Mouse (Mus musculus): ENCODE results near the gene Olfr455.
A peak's percentile ranks its signal among the peaks of the same experiment; 100 is the strongest.

Olfr455 gene

GRCm38 (mm10) chr6:42547461-42547860 lies at the start of gene Olfr455:
Gene Olfr455 (minus strand): TSS chr6:42547587.
- DNase-seq = peak; percentile 4

GRCm38 (mm10) chr6:42593138-42593882 lies 45.9 kb upstream of the Olfr455 start:
- DNase-seq = no peak

GRCm38 (mm10) chr6:42586569-42586968 lies 39.2 kb upstream of the Olfr455 start:
- no peak for DNase-seq

- peak; percentile 26 for DNase-seq
Measured at GRCm38 (mm10) chr6:42583488-42583872, 36.1 kb upstream of the Olfr455 start.

GRCm38 (mm10) chr6:42582741-42583487 lies 35.5 kb upstream of the Olfr455 start:
- no peak for DNase-seq

- DNase-seq = no peak
Measured at GRCm38 (mm10) chr6:42578678-42579077, 31.3 kb upstream of the Olfr455 start.

GRCm38 (mm10) chr6:42577433-42577832 lies 30.0 kb upstream of the Olfr455 start:
- no peak for DNase-seq

- no peak for DNase-seq
Measured at GRCm38 (mm10) chr6:42568205-42568604, 20.8 kb upstream of the Olfr455 start.

GRCm38 (mm10) chr6:42566076-42566598 lies 18.8 kb upstream of the Olfr455 start:
- DNase-seq = no peak

GRCm38 (mm10) chr6:42562280-42562679 lies 14.9 kb upstream of the Olfr455 start:
- no peak for DNase-seq

GRCm38 (mm10) chr6:42560885-42561284 lies 13.5 kb upstream of the Olfr455 start:
- no peak for DNase-seq

- DNase-seq = no peak
Measured at GRCm38 (mm10) chr6:42558641-42559040, 11.3 kb upstream of the Olfr455 start.

GRCm38 (mm10) chr6:42546180-42546579 lies 1.2 kb downstream of the Olfr455 start:
- DNase-seq = no peak

- peak; percentile 26 for DNase-seq
Measured at GRCm38 (mm10) chr6:42545451-42545885, 1.9 kb downstream of the Olfr455 start.

- no peak for DNase-seq
Measured at GRCm38 (mm10) chr6:42544846-42545245, 2.5 kb downstream of the Olfr455 start.

- DNase-seq = peak; percentile 19
Measured at GRCm38 (mm10) chr6:42542036-42543031, 5.1 kb downstream of the Olfr455 start.

- DNase-seq = no peak
Measured at GRCm38 (mm10) chr6:42540681-42541080, 6.7 kb downstream of the Olfr455 start.

GRCm38 (mm10) chr6:42539711-42540110 lies 7.7 kb downstream of the Olfr455 start:
- DNase-seq = no peak

- DNase-seq = no peak
Measured at GRCm38 (mm10) chr6:42513461-42513860, 33.9 kb downstream of the Olfr455 start.

GRCm38 (mm10) chr6:42509311-42509710 lies 38.1 kb downstream of the Olfr455 start:
- DNase-seq = no peak

GRCm38 (mm10) chr6:42503478-42503877 lies 43.9 kb downstream of the Olfr455 start:
- peak; percentile 2 for DNase-seq

GRCm38 (mm10) chr6:42489731-42490130 lies 57.7 kb downstream of the Olfr455 start:
- DNase-seq = no peak

GRCm38 (mm10) chr6:42487114-42487513 lies 60.3 kb downstream of the Olfr455 start, which contains the start of gene Olfr456:
Gene Olfr456 (minus strand): TSS chr6:42487214.
- DNase-seq = no peak

All from kidney, adult 9 months (tissue).